Mouse (Mus musculus): Measurements from ENCODE around the gene Ccdc81.

DNA sequence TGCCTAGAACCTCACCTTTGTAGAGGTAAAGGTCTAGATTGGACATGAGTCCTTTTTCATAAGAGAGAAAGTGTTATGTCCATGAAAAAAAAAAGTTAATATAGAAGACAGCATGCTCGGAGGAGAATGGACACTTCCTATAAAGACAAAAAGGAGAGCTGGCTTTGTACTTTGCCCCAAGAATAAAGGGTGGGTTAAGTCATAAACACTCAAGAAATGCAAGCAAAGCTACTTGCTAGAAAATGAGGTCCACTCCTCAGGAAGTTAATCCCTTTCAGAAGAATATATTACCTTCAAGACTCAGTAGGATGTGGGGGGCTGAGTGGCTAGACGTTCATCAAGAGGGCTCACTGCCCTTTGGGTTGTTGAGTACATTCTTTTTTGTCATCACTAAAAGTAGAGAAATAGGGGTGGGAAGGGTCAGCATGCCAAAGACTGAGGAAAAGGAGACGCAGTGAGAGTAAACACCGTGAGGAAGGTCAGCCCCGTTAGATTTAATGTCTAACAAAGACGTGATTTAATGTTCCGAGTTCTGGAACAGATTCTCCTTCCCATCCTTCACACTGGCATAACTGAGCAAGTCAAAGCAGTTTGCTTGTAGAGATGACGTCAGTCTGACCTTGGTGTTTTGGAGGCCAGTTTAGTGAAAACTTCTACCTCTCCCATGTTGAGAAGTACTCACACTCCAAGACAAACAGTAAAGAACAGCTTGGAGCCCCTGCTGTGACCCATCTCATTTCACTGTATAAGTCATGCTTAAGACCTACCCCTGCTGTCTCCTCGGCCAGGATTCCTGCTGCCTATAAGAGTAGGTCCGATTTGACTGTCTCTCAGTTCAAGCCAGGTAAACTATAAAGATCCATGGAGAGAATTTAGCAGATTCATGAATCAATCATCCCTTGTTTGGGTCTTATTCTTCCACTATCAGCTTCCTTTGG, 51.0 kb downstream of the Ccdc81 start:
- TF ChIP-seq POLR2A (IDR thresholded peaks at IDR 0.05; ENCODE audit: insufficient read depth, low read length) (no peak), CTCF (IDR thresholded peaks at IDR 0.05; ENCODE audit: low read depth, low read length) (no peak)

Measured in ES-Bruce4 (cell line).